Mouse (Mus musculus) kidney, adult 11 months (tissue): Measurements from ENCODE around the gene Fars2.
A peak's percentile ranks its signal among the peaks of the same experiment; 100 is the strongest.
"Not testable (repeated sequence)": the region's sequence is repeated elsewhere in the genome, so short reads cannot be mapped to it uniquely, and the experiment has no call there.

Source experiments
- DNase-seq: peaks from one replicate; pipeline ENCODE4 v3.0.0; 2022

The Fars2 gene

DNA sequence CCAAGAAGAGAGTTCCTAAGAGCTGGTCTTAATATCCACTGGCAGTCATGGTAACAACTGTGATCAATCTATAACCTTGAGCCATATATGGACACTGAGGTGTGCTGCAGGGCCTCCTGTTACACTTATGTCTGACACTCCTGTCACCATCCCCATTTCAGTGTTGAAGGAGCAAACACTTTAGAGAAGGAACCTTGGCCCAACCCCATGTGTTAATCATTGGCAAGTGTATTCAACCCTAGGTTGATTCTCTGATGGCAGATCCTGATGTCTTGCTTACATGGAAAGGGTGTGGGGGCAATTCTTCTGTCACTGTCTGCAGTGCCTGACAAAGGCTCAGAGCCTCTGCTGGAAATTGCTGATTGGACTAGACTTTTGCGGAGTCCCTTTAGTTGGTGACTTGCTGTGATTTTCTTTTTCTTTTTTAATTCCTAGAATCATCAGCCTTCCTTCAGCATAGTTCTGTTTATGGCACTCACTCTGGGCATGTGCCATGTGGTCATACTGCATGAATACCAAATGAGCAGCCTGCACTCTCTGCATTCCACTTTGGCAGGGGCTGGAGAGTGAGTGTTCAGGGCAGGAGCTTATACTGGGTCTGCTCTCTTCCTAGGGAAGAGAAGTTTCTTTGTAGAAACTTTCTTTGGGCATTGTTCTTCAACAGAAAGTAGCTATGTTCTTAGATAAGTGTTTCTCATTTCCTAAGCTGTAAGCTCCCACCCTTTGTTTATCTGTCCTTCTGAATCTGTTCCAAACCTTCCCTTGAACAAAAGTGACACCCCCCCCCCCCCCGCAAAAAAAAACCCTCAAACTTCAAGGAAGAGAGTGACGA is 181.0 kb downstream of the Fars2 start:
- peak; percentile 52 for DNase-seq

DNA sequence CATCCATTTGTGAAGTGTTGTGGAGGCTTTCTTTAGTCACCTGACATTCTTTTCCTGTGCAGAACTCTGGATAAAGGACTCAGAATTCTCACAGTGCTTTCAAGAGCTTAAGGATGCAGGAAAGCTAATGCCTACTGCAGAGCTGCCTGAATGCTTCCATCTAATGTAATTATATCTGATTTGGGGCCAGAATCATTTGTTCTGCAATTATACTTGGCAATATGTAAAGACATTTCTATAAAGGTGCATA is 181.5 kb downstream of the Fars2 start:
- DNase-seq: no peak

DNA sequence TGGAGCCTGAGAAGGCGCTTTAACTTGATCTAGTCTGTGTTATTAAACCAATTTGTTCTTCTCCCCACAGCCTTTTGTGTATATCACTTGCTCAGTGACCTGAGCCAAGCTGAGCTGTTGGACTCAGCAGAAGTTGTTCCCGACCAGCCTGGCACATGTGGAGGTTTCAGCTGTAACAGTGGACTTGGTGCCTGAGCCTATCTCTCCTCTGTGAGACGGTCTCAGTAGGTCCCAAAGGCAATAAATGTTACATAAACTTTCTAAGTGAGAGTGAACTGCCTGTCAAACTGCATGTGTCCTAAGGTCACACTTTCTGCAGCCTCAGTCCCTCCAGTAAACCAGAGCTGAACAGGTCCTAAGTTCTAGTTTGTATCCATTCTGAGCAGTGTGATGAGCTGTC is 185.6 kb downstream of the Fars2 start:
- peak; percentile 61 for DNase-seq

DNA sequence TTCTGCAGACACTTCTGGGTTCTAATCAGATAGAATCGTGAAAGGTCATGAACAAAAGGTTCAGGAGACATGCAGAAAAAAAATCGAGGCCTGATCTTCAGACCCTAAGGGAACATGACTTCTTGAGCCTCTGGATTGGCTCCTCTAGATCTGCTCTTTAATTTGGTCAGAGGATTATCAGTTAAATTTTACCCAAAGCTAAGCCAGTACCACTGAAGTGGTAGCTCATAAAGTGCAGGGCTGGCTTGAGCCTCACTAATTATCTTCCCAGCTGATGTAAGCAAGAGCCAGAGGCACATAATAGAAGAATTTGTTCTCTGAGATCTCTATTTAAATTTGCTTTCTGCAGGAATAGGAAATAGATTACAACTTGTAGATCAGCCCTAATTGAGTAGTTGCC is 188.1 kb downstream of the Fars2 start:
- peak; percentile 21 for DNase-seq

DNA sequence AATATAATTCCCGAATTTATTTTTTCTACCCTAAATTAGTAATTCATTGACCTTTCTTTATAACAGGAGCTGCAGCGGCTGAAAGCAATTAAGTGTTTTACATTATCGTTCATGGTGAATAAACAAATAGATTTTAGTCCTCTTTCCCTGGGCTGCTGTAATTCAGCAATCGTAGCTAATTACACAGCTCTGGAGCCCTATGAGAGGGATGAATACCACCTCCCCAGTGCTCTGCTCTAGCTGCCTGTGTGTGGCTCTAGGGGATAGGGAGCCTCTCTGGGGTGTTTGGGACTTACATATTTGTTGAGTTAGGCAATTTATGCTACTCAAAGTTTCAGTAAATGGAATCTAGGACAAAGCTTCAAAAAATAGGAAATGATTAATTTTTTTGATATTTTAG is 190.2 kb downstream of the Fars2 start:
- no peak for DNase-seq

DNA sequence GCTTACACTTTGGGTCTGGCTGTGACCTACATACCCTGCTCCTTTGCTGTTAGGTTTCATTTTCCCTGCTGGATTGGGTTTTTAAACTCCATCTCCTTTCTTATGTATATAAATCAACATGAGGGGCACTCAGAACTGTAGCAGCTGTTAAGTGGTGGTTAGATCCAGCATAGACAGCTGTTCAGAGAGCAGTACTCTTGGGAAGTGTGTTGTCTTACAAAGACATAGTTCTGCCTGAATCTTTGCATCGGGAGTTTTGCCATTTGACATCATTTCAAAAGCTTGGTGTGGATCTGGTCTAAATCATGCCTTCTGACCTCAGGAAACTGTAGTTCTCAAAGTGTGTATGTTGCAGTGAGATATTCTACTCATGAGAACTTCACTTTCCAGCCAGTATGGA is 191.9 kb downstream of the Fars2 start:
- no peak for DNase-seq

DNA sequence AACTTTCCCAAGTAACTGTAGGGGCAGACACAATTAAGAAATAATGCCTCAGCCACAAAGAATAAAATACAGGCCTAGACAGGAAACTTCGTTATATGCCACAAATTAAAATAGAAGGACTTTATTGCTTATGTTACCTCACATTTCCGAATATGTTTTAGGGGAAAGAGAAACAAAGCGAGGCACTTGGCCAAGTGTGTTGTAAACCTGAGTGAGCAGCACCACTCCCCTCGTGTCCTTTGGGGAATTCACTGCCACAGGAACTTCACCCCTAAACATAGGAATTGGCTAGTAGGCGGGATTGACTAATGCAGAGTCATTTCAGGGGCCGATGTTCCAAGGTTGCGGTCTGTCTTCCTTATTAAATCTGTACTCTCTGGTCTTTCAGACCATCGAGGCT is 197.0 kb downstream of the Fars2 start:
- DNase-seq: no peak

DNA sequence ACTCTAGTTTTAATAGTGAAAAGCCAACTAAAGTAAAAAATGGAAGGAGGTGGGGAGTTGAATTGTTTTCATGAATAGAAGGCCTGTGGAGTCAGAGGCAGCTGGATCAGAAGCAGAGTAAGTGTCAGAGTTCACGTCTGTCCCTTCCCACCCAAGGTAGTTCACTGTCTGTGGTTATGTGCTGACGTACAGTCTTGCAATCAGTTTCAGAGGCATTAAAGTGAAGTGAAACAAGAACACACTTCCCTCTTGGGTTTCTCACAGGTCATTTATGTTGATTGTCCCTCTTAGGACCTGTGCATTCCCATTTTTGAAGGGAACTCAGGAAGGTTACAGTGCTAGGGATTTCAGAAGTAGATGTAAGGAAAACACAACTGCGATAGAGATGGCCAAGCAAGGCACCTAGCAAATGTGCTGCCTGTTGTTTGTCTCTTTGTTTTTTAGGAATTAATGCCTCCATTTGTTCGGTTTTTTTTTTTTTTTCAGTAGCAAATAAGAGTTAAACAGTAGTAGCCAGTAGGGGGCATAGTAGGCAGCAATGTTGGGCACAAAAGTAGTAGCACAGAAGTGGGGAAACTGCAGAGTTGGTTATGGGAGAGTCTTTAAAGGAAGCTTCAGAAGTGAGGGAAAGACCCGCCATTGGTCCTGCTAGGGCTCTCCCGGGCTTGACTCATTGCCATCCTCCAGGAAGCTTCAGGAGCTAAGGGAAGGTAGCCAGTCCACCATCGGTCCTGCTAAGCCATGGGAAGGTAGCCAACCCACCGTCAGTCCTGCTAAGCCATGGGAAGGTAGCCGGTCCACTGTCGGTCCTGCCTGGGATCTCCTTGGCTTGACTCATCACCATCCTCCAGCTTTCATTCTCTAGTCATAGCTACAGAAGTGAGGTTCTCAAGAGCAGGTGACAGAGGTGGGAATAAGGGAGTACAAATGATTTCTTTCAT is 197.9 kb downstream of the Fars2 start:
- DNase-seq: no peak

DNA sequence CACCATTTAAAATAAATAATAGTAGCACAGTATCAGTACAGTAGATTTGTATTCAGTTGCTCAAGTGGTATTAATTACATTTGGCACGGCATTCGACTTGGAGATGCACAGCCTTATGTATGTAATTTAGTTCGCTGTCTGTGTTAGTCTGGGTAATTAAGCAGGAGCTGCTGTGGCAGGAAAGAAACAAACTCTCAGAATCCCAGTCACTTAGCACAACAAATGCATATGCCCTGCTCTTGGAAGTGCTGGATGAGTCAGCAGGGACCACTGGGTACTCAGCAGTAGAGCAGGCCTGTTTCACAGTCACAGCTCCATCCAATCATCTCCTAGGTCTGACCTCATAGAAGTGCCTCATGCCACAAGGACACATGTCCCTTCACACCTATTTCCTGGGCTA is 200.6 kb downstream of the Fars2 start:
- DNase-seq: no peak

DNA sequence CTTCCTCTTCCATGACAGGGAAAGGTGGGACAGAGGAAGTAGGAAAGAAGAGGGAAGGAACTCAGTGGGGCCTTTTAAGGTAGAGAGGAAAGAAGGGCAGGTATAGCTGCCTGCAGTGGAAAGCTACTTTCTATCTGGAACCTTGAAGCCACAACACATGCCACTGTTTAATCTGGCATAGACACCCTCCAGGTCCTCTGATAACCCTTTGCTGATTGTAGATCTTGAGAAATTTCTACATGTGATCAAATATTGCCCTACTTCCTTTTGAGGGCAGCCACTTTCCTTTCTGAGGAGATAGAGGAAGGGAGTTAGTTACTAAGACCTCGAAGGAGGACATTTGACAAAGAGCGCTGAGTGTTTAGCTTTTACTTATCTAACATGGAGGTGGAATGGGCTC is 207.4 kb downstream of the Fars2 start:
- no peak for DNase-seq

DNA sequence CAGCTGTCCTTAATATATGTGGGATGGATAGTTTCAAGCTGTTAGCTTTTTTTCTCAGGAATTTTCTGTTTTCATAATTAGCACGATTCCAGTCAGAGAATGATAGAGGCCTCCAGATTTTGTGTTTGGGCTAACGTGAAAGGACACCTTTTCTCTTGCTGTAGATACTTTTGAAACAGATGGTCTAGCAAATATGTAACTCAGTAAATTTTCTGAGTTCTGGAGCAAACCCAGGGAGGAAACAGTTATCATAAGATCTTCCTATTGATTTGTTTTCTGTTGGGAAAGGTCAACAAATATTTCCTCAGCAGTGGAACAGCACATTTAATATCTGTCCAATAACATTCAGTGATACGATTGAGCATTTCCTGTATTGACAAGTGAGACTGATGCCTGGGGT is 209.3 kb downstream of the Fars2 start:
- DNase-seq: no peak

DNA sequence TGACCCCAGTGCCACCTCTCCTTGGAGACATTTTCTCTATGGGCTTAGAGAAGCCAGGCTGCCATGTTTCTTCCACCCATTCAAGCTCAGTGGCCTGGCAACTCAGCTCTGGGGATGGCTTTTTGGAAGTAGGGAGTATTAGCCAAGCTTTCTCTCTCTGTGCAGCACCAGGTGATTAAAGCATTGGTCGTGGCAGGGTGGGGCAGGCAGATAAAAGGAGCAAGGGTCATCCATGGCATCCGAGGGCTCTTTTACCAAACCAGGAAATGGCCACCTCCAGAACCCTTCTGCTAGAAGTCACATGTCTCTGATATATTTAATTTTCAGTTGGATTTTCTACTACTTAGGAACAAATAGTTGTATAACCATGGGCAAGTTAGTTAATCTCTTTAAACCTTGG is 212.7 kb downstream of the Fars2 start:
- DNase-seq: no peak

DNA sequence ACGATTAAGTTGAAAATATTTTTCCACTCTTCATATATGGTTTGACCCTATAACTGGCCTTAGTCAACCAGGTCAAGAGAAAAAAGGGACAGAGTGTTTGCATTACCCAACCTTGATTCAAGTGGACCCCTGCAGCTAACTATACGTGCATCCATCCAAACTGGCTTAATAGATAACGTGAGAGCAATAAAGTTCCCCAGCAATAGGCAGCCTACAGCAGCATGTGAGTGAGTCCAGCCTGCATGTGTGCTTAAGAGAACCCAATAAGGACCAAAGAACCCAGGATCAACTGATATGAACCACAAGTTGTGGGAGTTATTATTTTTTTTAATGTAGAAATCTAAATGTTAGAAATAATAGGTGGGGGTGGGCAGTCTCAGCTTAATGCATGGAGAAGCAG is 213.3 kb downstream of the Fars2 start:
- no peak for DNase-seq

DNA sequence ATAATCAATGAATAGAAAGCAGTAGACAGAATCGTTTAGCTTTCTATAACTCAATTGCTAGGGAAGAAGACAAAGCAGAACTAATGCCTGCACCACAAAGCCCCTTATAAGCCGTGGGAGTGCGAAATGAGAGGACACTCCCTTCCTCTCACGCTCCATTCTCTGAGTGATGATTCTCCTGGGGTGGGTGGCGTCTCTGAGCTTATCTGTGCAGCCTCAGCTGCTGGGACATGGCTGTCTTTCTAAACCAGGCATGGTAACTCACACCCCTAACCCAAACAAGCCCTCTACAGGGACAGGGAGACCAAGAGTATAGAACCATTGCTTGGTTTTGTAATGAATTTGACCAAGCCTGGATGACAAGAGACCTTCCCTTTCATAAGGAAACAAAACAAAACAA is 217.5 kb downstream of the Fars2 start:
- no peak for DNase-seq

DNA sequence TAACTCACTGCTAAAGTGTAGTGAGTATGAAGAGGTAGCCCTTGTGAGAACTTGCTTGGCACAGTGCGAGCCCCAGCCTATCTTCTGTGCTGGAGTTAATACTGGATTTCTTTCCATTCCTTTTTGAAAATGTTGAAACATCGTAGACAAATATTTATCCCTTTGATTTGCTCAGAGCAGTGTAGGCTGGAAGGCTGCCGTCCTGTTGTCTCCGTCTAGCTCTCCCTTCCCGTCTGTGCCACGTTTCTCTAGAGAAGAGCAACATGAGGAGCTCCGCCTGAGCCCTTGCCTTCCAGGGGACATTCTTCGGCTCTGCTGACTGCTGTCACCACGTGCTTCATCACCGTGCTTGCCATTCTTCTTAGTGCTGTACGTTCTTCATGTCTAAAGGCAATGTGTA is 234.3 kb downstream of the Fars2 start:
- no peak for DNase-seq

DNA sequence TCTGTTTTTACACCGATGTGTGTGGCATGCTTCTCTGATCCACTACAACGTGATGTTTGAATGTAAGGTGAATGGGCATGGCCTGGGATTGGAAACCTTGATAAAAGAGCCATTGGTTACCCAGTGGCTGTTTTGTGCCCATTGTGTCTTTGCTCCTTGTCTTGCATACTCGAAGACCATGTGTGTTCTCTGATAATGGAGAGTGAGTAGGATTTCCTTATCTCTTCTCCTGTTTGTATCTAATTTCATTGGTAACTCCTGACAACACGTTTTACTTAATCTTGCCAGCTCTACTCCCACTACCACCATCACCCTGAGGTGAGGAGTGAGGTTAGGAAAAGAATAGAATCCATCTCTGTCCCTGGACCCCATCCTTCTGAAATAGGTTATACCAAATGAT is 240.3 kb downstream of the Fars2 start:
- DNase-seq: no peak

DNA sequence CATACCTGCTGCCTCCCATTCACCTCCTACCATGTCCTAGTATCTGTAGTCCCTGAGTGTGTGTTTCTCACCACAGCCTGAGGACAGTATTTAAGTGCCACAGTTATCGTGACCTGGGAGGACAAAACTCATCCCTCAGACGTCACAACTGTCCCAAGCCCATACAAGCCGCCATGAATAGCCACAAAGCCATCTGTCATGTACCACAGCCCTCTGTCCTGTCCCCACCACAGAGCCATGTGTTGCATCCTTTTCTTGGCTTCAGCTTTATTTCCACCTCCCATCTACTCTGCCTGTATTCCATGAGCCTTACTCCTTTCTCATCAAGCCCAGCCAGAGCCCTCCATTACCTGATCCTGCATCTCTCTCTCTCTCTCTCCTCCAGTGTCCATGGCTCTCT is 244.2 kb downstream of the Fars2 start:
- no peak for DNase-seq

DNA sequence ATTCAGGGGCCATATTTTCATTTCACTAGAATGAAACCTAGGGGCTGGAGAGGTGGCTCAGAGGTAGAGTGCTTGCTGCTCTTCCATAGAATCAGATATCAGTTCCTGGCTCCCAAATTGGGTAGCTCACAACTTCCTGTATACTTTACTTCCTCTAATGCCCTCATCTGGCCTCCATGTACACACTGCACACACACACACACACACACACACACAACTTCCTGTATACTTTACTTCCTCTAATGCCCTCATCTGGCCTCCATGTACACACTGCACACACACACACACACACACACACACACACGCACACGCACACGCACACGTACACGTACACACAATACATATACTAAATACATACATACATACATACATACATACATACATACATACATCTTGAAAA is 248.5 kb downstream of the Fars2 start:
- DNase-seq: not testable (repeated sequence)

DNA sequence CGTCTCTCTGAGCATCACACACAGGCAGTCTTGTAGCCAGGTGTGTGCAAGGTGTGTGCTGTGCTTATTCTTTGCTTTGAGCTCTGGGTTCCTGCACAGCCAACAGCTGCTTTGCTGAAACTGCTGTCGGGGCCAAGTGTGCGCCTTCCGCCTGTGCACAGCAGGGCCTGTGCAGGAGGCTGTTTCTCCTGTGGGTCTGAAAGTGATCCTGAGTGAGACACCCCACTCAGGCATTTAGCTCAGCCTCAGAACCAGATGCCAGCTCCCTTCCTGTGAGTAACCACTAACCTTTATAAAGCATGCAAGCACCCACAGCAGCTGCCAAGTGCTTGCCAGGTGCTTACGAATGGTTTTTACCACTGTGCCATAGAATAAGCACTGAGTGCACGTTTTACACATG is 249.1 kb downstream of the Fars2 start:
- no peak for DNase-seq

DNA sequence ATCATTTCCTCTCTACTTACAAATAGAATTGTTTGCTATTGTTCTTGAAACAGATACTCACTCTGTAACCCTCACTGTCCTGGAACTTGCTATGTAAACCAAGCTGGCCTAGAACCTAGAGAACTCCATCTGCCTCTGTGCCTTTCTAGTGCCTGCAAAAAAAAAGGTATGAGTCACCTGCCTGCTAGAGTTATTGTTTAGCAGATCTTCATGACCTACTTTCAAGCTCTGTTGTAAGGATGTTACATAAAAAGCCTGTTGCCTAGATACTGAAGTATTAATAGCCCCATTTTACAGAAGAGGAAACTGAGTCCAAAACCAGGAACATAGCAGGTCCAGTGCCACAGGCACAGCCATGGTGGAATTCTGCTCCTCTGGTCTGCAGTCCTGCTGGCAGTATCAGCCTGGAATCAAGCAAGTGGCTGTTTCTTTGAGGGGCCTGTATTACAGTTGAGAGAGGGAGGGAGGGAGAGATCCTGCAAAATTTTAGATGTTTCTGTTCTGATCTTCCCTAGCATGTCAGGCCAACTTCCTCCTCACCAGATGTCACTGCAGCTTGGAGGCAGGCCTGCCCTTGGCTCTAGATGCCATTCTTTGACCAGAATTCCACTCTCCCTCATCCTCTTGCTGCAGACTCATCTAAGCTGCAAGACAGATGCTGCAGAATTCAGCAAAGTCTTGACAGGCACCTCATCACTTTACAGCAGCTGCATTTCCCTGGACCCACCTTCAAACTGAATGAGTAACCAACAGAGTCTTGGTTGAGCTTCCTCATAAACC is 250.7 kb downstream of the Fars2 start:
- DNase-seq: no peak

DNA sequence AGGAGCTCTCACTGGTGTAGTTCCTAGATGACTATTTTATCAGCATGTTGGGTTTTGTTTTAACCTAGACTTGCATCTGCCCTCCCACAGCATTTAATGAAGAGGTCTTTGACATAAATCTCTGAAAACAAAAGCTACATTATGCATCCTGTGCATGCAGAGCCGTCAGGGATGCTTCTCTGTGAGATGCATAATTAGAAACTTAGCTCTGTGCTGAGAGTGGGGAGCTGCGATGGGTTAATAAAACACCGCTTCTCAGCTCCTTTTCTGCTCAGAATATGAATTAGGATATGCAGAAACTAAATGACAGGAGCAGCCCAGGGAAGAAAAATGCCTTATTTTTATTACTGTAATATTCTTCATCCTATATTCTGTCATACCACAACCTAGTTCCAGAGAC is 251.6 kb downstream of the Fars2 start:
- no peak for DNase-seq

DNA sequence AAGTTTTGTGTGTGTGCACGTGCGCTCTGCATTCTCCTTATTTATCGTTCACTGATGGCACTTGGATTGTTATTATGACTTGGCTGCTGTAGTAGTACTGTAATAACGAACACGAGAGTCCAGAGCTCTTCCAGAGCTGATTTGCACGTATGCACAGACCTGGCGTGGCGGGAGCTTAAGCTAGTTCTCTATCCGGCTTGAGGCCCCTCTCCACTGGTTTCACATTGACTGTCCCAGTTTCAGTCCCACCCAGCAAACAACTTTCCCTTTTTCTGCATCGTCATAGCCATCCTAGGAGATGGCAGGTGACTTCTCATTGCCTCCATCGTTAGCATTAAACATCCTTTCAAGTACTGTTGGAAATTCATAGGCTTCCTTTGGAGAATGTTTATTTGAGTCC is 252.2 kb downstream of the Fars2 start:
- DNase-seq: no peak

DNA sequence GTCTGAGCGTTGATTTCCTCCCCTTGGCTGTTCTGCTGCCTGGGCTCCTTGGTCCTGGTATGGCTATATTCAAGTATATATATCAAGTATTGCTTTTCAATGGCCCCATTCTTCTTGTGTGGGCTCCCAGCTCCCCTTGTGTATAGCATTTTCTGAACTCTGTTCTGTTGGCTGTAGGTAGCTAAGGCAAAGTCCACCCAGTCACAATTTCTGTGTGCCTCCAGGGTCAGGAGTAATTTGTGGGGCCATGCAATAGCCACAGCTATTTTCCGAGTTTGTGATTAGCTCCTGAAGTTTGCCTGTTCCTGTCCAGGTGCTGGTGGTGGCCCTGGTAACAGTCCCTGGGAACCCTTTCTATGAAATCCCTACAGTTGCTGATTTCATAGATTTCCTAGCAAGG is 266.0 kb downstream of the Fars2 start:
- DNase-seq: no peak

DNA sequence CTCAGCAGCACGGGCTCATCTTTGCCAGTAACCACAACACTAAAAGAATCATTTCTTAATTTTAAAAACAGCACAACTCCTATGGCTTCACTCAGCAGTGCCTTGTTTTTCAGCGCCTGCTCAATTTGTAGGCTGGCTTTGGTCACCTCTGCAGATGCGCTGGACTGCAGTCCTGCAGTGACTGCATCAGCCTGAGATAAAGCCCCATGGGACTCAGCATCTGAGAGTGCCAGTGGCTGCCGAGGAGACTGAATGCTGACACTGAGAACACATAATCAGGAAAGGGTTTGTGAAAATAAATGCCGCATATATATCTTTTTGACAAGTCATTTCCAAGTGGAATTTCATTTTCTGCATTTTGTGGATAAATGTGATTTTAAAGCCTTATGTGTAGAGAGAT is 268.9 kb downstream of the Fars2 start:
- no peak for DNase-seq
